Mouse (Mus musculus): ENCODE measurements around the gene Zfp292. TPM values are rescaled to one million over a fixed set of nuclear protein-coding genes. Genes with fewer than 3 reads are reported as not detected.
A peak's percentile ranks its signal among the peaks of the same experiment; 100 is the strongest.
"Not testable (repeated sequence)": the region's sequence is repeated elsewhere in the genome, so short reads cannot be mapped to it uniquely, and the experiment has no call there.

The Zfp292 gene
- 11.2 and 11.3 TPM in 2 replicates for polyA plus RNA-seq (2015; fragmentation: Nextera tagmentation; extraction: Ambion mirVana)

- H3K9me3 ChIP-seq (ENCODE audit: control insufficient read depth, low read length): no peaks in the 10 kb centered on the region
- H3K36me3 ChIP-seq (ENCODE audit: control insufficient read depth, insufficient read depth, low read length): no peaks in the 10 kb centered on the region
- H3K4me1 ChIP-seq (ENCODE audit: control insufficient read depth, insufficient read depth, low read length): peaks cover 7% of the 10 kb centered on the region
- under 1% methylated on average over 44 of the region's 44 CpGs for WGBS
- H3K27me3 ChIP-seq (replicated peaks; ENCODE audit: control insufficient read depth, insufficient read depth, low read length): no peaks in the 10 kb centered on the region
- H3K9ac ChIP-seq (ENCODE audit: low read depth, low read length): peak within 1 kb of the TSS; percentile 98
- H3K27ac ChIP-seq (ENCODE audit: low read length): peak within 1 kb of the TSS; percentile 99
- peak within 1 kb of the TSS; percentile 51 for H3K4me2 ChIP-seq (ENCODE audit: low read depth, low read length)
- ATAC-seq: peak; percentile 91
- peak within 1 kb of the TSS; percentile 95 for H3K4me3 ChIP-seq (ENCODE audit: low read length)
Measured at GRCm38 (mm10) chr4:34882818-34883217, at the start of gene Zfp292. TSS of gene Zfp292 (minus strand) at chr4:34882960.

GRCm38 (mm10) chr4:34928386-34928785, 45.6 kb upstream of the Zfp292 start:
- not testable (repeated sequence) for H3K4me1 ChIP-seq (ENCODE audit: control insufficient read depth, insufficient read depth, low read length); H3K4me3 ChIP-seq (ENCODE audit: low read length); ATAC-seq; H3K27me3 ChIP-seq (replicated peaks; ENCODE audit: control insufficient read depth, insufficient read depth, low read length); H3K9me3 ChIP-seq (ENCODE audit: control insufficient read depth, low read length); H3K27ac ChIP-seq (ENCODE audit: low read length); H3K9ac ChIP-seq (ENCODE audit: low read depth, low read length); H3K4me2 ChIP-seq (ENCODE audit: low read depth, low read length); H3K36me3 ChIP-seq (ENCODE audit: control insufficient read depth, insufficient read depth, low read length)
- 79% methylated on average over 7 of the region's 7 CpGs for WGBS

- Histone ChIP-seq H3K27me3 (replicated peaks; ENCODE audit: control insufficient read depth, insufficient read depth, low read length) (no peaks in the 10 kb centered on the region), H3K36me3 (ENCODE audit: control insufficient read depth, insufficient read depth, low read length) (no peaks in the 10 kb centered on the region), H3K4me2 (ENCODE audit: low read depth, low read length) (no peak overlapping the region), H3K4me1 (ENCODE audit: control insufficient read depth, insufficient read depth, low read length) (no peaks in the 10 kb centered on the region), H3K9ac (ENCODE audit: low read depth, low read length) (no peak overlapping the region), H3K27ac (ENCODE audit: low read length) (no peak overlapping the region), H3K9me3 (ENCODE audit: control insufficient read depth, low read length) (no peaks in the 10 kb centered on the region), H3K4me3 (ENCODE audit: low read length) (no peak overlapping the region)
- 69% methylated on average over 6 of the region's 6 CpGs for WGBS
- ATAC-seq: 0 out of 2 replicates have a peak, but pooled peaks have one; percentile 33
Measured at GRCm38 (mm10) chr4:34922177-34922870, 39.6 kb upstream of the Zfp292 start.

GRCm38 (mm10) chr4:34917400-34917799, 34.6 kb upstream of the Zfp292 start:
- Histone ChIP-seq H3K9me3 (ENCODE audit: control insufficient read depth, low read length) (no peaks in the 10 kb centered on the region), H3K4me1 (ENCODE audit: control insufficient read depth, insufficient read depth, low read length) (no peaks in the 10 kb centered on the region), H3K27me3 (replicated peaks; ENCODE audit: control insufficient read depth, insufficient read depth, low read length) (no peaks in the 10 kb centered on the region), H3K4me3 (ENCODE audit: low read length) (no peak overlapping the region), H3K36me3 (ENCODE audit: control insufficient read depth, insufficient read depth, low read length) (no peaks in the 10 kb centered on the region), H3K4me2 (ENCODE audit: low read depth, low read length) (no peak overlapping the region), H3K27ac (ENCODE audit: low read length) (no peak overlapping the region), H3K9ac (ENCODE audit: low read depth, low read length) (no peak overlapping the region)
- no peak for ATAC-seq
- 63% methylated on average over 7 of the region's 7 CpGs for WGBS

GRCm38 (mm10) chr4:34912171-34912570, 29.4 kb upstream of the Zfp292 start:
- H3K4me2 ChIP-seq (ENCODE audit: low read depth, low read length): no peak overlapping the region
- H3K9me3 ChIP-seq (ENCODE audit: control insufficient read depth, low read length): no peaks in the 10 kb centered on the region
- H3K4me3 ChIP-seq (ENCODE audit: low read length): no peak overlapping the region
- H3K36me3 ChIP-seq (ENCODE audit: control insufficient read depth, insufficient read depth, low read length): no peaks in the 10 kb centered on the region
- H3K4me1 ChIP-seq (ENCODE audit: control insufficient read depth, insufficient read depth, low read length): no peaks in the 10 kb centered on the region
- H3K27me3 ChIP-seq (replicated peaks; ENCODE audit: control insufficient read depth, insufficient read depth, low read length): no peaks in the 10 kb centered on the region
- no peak overlapping the region for H3K9ac ChIP-seq (ENCODE audit: low read depth, low read length)
- no peak overlapping the region for H3K27ac ChIP-seq (ENCODE audit: low read length)
- WGBS: 81% methylated on average over 3 of the region's 3 CpGs
- ATAC-seq: no peak

GRCm38 (mm10) chr4:34911401-34911800, 28.6 kb upstream of the Zfp292 start:
- H3K36me3 ChIP-seq (ENCODE audit: control insufficient read depth, insufficient read depth, low read length): no peaks in the 10 kb centered on the region
- ATAC-seq: no peak
- no peak overlapping the region for H3K4me3 ChIP-seq (ENCODE audit: low read length)
- WGBS: 67% methylated on average over 3 of the region's 3 CpGs
- H3K4me2 ChIP-seq (ENCODE audit: low read depth, low read length): no peak overlapping the region
- H3K27ac ChIP-seq (ENCODE audit: low read length): no peak overlapping the region
- no peak overlapping the region for H3K9ac ChIP-seq (ENCODE audit: low read depth, low read length)
- H3K9me3 ChIP-seq (ENCODE audit: control insufficient read depth, low read length): no peaks in the 10 kb centered on the region
- peaks cover 3% of the 10 kb centered on the region; the same call in 1 of the 2 replicates for H3K4me1 ChIP-seq (ENCODE audit: control insufficient read depth, insufficient read depth, low read length)
- H3K27me3 ChIP-seq (replicated peaks; ENCODE audit: control insufficient read depth, insufficient read depth, low read length): no peaks in the 10 kb centered on the region

GRCm38 (mm10) chr4:34908127-34908526, 25.4 kb upstream of the Zfp292 start:
- H3K36me3 ChIP-seq (ENCODE audit: control insufficient read depth, insufficient read depth, low read length): no peaks in the 10 kb centered on the region
- H3K4me2 ChIP-seq (ENCODE audit: low read depth, low read length): no peak overlapping the region
- no peak overlapping the region for H3K9ac ChIP-seq (ENCODE audit: low read depth, low read length)
- no peaks in the 10 kb centered on the region for H3K9me3 ChIP-seq (ENCODE audit: control insufficient read depth, low read length)
- 63% methylated on average over 7 of the region's 7 CpGs for WGBS
- H3K27me3 ChIP-seq (replicated peaks; ENCODE audit: control insufficient read depth, insufficient read depth, low read length): no peaks in the 10 kb centered on the region
- no peak overlapping the region for H3K4me3 ChIP-seq (ENCODE audit: low read length)
- ATAC-seq: peak; percentile 75
- H3K4me1 ChIP-seq (ENCODE audit: control insufficient read depth, insufficient read depth, low read length): peaks cover 3% of the 10 kb centered on the region; the same call in 1 of the 2 replicates
- H3K27ac ChIP-seq (ENCODE audit: low read length): no peak overlapping the region

GRCm38 (mm10) chr4:34907026-34907425, 24.3 kb upstream of the Zfp292 start:
- Histone ChIP-seq H3K4me1 (ENCODE audit: control insufficient read depth, insufficient read depth, low read length) (peaks cover 3% of the 10 kb centered on the region; the same call in 1 of the 2 replicates), H3K27me3 (replicated peaks; ENCODE audit: control insufficient read depth, insufficient read depth, low read length) (no peaks in the 10 kb centered on the region), H3K27ac (ENCODE audit: low read length) (no peak overlapping the region), H3K4me3 (ENCODE audit: low read length) (no peak overlapping the region), H3K9me3 (ENCODE audit: control insufficient read depth, low read length) (no peaks in the 10 kb centered on the region), H3K9ac (ENCODE audit: low read depth, low read length) (no peak overlapping the region), H3K4me2 (ENCODE audit: low read depth, low read length) (peak overlapping the region; percentile 35), H3K36me3 (ENCODE audit: control insufficient read depth, insufficient read depth, low read length) (no peaks in the 10 kb centered on the region)
- WGBS: 43% methylated on average over 14 of the region's 14 CpGs
- ATAC-seq: no peak

GRCm38 (mm10) chr4:34906151-34906550, 23.4 kb upstream of the Zfp292 start:
- no peak overlapping the region for H3K27ac ChIP-seq (ENCODE audit: low read length)
- H3K36me3 ChIP-seq (ENCODE audit: control insufficient read depth, insufficient read depth, low read length): no peaks in the 10 kb centered on the region
- H3K27me3 ChIP-seq (replicated peaks; ENCODE audit: control insufficient read depth, insufficient read depth, low read length): no peaks in the 10 kb centered on the region
- peaks cover 3% of the 10 kb centered on the region; the same call in 1 of the 2 replicates for H3K4me1 ChIP-seq (ENCODE audit: control insufficient read depth, insufficient read depth, low read length)
- no peak overlapping the region for H3K9ac ChIP-seq (ENCODE audit: low read depth, low read length)
- H3K4me3 ChIP-seq (ENCODE audit: low read length): no peak overlapping the region
- no peak overlapping the region for H3K4me2 ChIP-seq (ENCODE audit: low read depth, low read length)
- no peaks in the 10 kb centered on the region for H3K9me3 ChIP-seq (ENCODE audit: control insufficient read depth, low read length)
- ATAC-seq: no peak
- 82% methylated on average over 4 of the region's 4 CpGs for WGBS
